Mouse (Mus musculus): ENCODE measurements around the gene Flot1.

Flot1 gene

GRCm38 (mm10) chr17:35869346-35870067 is 46.5 kb downstream of the Flot1 start:
- peak; percentile 62 for DNase-seq

DNA sequence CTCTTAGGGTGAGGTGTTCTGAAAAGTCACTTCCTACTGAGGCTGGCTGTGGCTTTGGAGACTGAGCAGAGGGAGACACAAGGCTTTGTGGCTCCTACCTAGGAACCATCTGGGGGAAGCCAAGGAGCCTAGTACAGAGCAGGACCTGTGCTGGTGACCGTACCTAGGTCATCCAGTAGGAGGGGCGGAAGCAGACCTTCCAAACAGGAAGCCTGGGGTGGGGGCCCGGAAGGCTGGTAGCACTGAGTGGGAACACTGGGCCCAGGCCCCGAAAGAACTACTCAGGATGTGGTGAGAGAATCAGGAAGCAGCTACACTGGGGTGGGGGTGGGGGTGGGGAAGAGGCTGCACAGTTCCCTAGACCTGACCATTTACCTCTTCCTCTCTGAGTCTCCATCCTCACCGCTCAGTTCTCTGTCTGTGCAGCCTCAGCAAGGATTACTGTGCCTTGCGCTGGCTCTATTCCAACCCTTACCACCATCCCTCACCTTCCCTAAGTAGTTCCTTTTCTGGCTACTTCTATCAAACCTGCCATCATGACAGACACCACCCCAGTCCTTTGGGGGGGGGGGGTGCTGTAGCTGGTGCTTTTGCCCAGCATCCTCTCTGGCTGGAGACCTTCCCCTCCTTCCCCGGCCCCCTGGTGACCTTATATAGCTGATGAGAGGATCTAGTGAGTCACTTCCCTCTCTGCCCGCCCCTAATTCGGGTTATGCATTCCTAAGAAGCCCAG is 47.3 kb downstream of the Flot1 start:
- peak; percentile 84 for DNase-seq

- DNase-seq = peak; percentile 80
Observed at GRCm38 (mm10) chr17:35870884-35871696, 48.1 kb downstream of the Flot1 start.

GRCm38 (mm10) chr17:35873774-35874519 is 50.9 kb downstream of the Flot1 start:
- DNase-seq = peak; percentile 96

- DNase-seq = no peak
Observed at GRCm38 (mm10) chr17:35874721-35875120, 51.7 kb downstream of the Flot1 start.

DNA sequence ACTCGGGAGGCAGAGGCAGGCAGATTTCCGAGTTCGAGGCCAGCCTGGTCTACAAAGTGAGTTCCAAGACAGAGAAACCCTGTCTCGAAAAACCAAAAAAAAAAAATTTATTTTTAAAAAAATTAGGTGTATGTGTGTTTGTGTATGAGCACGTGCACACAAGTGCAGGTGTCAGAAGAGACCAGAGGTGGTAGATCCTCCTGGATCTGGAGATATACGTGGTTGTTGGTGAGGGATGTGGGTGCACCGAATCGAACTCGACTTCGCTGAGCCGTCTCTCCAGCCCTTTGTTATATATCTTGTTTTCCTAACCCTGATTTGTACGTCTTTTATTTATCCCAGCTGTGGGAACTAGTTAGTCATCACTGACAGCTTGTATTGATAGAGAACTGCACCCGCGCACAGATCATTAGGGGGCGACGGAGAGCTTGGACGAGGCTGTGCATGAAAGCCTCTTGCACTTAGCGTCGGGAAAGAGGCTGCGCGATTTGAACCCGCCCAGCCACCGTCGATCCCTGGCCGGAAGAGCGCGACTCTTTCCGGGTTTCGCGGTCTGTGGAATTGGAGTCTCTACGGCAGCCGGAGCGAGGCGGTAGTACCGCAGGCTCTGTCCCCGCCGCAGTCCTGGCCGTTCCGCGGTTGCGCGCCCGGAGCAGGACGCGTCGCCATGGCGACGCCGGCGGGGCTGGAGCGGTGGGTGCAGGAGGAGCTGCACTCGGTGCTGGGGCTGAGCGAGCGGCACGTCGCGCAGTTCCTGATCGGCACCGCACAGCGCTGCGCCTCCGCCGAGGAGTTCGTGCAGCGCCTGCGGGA is 56.4 kb downstream of the Flot1 start, which contains the start of gene Dhx16:
TSS of gene Dhx16 (plus strand) at position 575 of the 813 bp plus-strand sequence.
- DNase-seq = peak; percentile 98

All from thymus, postnatal 4 days (tissue).